Mouse (Mus musculus) myocyte (in vitro differentiated cells): ENCODE measurements at regions not wholly inside any gene's neighbourhood (a gene's known extent, or its start where the extent isn't known, plus 50 kb on each side); places are given as distances from the start of the nearest gene placed in this dataset.

ENCODE experiments used
- H3K27me3 ChIP-seq: one replicate; pipeline ENCODE4 v1.6.1; 2011; ENCODE audit not compliant: control insufficient read depth, insufficient read depth, insufficient read length
- H3K36me3 ChIP-seq: one replicate; pipeline ENCODE4 v1.6.1; 2011; ENCODE audit not compliant: control insufficient read depth, insufficient read depth
- H3K4me2 ChIP-seq: one replicate; pipeline ENCODE4 v1.6.1; 2011; ENCODE audit warnings: low read depth, control low read depth
- H3K4me3 ChIP-seq: one replicate; pipeline ENCODE4 v1.5.1; 2011; ENCODE audit warnings: mild to moderate bottlenecking, control low read depth, moderate library complexity
- H3K79me2 ChIP-seq: one replicate; pipeline ENCODE4 v1.6.1; 2011; ENCODE audit not compliant: control insufficient read depth, insufficient read depth
- H3ac ChIP-seq: one replicate; pipeline ENCODE4 v1.6.1; 2011; ENCODE audit not compliant: control insufficient read depth, insufficient read length
- CEBPB ChIP-seq: IDR thresholded peaks from 2 replicates; pipeline ENCODE4 v1.6.1; 2011; ENCODE audit warnings: mild to moderate bottlenecking, moderate library complexity; ENCODE audit not compliant: poor library complexity, insufficient read depth, severe bottlenecking
- E2F4 ChIP-seq: IDR thresholded peaks from one replicate; pipeline ENCODE4 v1.6.1; 2011; ENCODE audit warnings: mild to moderate bottlenecking, control low read depth, moderate library complexity; ENCODE audit not compliant: insufficient read depth
- MAX ChIP-seq: IDR thresholded peaks from one replicate; pipeline ENCODE4 v1.6.1; 2011; ENCODE audit warnings: low read depth, mild to moderate bottlenecking, control low read depth
- MYOD1 ChIP-seq, 3 experiments: IDR thresholded peaks; one replicate each; pipeline ENCODE4 v1.6.1; 2011; ENCODE audit warnings: control low read depth in 2 of 3, low read depth in 2 of 3, mild to moderate bottlenecking in 2 of 3, moderate library complexity in 1 of 3; ENCODE audit not compliant: insufficient read length in 2 of 3, control insufficient read depth in 1 of 3
- MYOG ChIP-seq, 3 experiments: IDR thresholded peaks; one replicate each; pipeline ENCODE4 v1.6.1; 2011; ENCODE audit warnings: control low read depth in 2 of 3, low read depth in 2 of 3, mild to moderate bottlenecking in 2 of 3; ENCODE audit not compliant: insufficient read length in 2 of 3, control insufficient read depth in 1 of 3, insufficient read depth in 1 of 3
- POLR2A ChIP-seq: IDR thresholded peaks from one replicate; pipeline ENCODE4 v1.6.1; 2011; ENCODE audit warnings: low read depth, mild to moderate bottlenecking, control low read depth, moderate library complexity; ENCODE audit not compliant: insufficient read length
- POLR2AphosphoS2 ChIP-seq: IDR thresholded peaks from one replicate; pipeline ENCODE4 v1.6.1; 2011; ENCODE audit warnings: low read depth, control low read depth; ENCODE audit not compliant: insufficient read length
- REST ChIP-seq: IDR thresholded peaks from one replicate; pipeline ENCODE4 v1.6.1; 2011; ENCODE audit warnings: mild to moderate bottlenecking, control low read depth, moderate library complexity; ENCODE audit not compliant: insufficient read depth, insufficient read length
- SRF ChIP-seq: IDR thresholded peaks from one replicate; pipeline ENCODE4 v1.6.1; 2011; ENCODE audit warnings: low read depth; ENCODE audit not compliant: control insufficient read depth, insufficient read length
- TCF12 ChIP-seq: IDR thresholded peaks from one replicate; pipeline ENCODE4 v1.6.1; 2011; ENCODE audit warnings: mild to moderate bottlenecking, control low read depth; ENCODE audit not compliant: poor library complexity, insufficient read depth, severe bottlenecking
- TCF3 ChIP-seq: IDR thresholded peaks from one replicate; pipeline ENCODE4 v1.6.1; 2011; ENCODE audit warnings: low read depth, control low read depth; ENCODE audit not compliant: insufficient read length
- USF1 ChIP-seq: IDR thresholded peaks from one replicate; pipeline ENCODE4 v1.6.1; 2011; ENCODE audit warnings: low read depth, mild to moderate bottlenecking, control low read depth, moderate library complexity

DNA sequence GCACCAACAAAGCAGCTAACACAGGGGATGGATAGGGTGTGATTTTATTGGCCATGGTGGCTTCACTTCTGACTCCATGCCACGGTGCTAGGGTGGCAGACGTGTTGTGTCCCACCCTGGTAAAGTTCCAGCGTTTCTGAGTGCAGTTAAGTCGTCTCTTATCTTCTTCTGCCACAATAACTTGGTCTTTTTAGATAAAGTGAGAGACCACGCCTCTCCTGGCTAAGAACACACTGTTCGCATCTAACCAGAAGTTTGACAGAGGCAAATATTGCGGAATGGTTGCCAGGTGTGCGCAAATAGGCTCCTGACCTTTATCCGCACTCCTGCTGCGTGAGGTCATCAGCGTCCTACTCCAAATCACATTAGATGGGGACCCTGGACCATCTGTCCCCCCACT, 66.2 kb upstream of the Jarid2 start:
- Histone ChIP-seq H3K27me3 (no peaks in the 10 kb centered on the region), H3ac (no peak overlapping the region), H3K79me2 (no peaks in the 10 kb centered on the region), H3K36me3 (no peaks in the 10 kb centered on the region), H3K4me2 (no peak overlapping the region), H3K4me3 (no peak overlapping the region)
- TF ChIP-seq POLR2AphosphoS2 (no peak), USF1 (no peak), CEBPB (no peak), MYOD1 (IDR thresholded peaks at IDR 0.05; ENCODE audit: control insufficient read depth in 1 of 3, insufficient read length in 2 of 3, low read depth in 2 of 3) (no peak), E2F4 (no peak), SRF (no peak), REST (no peak), MYOG (IDR thresholded peaks at IDR 0.05; ENCODE audit: control insufficient read depth in 1 of 3, insufficient read depth in 1 of 3, insufficient read length in 2 of 3, low read depth in 2 of 3) (no peak)

DNA sequence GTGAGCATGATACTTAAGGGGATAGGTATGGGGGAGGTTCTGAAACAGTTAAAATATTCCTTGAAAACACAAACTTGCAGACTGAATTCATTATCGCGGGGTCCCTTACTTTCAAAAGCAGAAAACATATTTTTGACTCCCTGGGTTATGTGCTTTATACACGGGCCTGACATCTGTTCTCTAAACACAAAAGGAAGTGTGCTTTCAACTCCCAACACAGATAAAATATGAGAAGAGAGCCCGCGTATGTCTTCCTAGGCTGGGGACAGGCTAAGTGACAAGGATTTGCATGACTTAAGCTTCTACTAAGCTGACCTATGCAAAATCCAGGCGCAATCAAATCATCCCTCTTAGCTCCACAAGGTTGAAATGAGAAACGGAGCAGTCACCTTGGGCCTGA, 65.5 kb upstream of the Jarid2 start:
- Histone ChIP-seq H3K4me2 (no peak overlapping the region), H3K36me3 (no peaks in the 10 kb centered on the region), H3K27me3 (no peaks in the 10 kb centered on the region), H3ac (no peak overlapping the region), H3K79me2 (no peaks in the 10 kb centered on the region), H3K4me3 (no peak overlapping the region)
- TF ChIP-seq REST (no peak), SRF (no peak), MYOD1 (IDR thresholded peaks at IDR 0.05; ENCODE audit: control insufficient read depth in 1 of 3, insufficient read length in 2 of 3, low read depth in 2 of 3) (no peak), TCF12 (no peak), E2F4 (no peak), POLR2AphosphoS2 (no peak), MAX (no peak), POLR2A (no peak)

DNA sequence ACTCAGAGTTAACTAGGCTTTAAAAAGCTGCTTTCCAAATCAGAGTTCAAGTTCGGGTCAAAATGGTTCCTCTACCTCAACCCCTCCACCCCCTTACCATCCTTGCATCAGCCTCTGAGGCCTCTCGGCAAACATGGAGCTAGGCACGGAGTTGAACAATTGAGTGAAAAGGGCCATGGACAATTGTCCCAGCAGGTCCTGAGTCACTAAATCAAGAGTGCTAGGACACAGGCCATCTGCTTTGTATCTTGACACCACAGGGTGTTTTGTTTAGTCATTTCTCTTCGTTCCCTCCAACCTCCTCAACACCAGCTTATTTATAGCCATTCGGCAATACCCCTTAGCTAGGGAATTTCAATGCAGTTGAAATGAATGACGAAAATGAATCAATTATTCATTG, 59.5 kb upstream of the Jarid2 start:
- no peaks in the 10 kb centered on the region for H3K79me2 ChIP-seq
- no peaks in the 10 kb centered on the region for H3K36me3 ChIP-seq
- H3K4me3 ChIP-seq = no peak overlapping the region
- TF ChIP-seq USF1 = no peak
- no peak for TF ChIP-seq E2F4
- TF ChIP-seq SRF = no peak
- TF ChIP-seq TCF12 = no peak
- TF ChIP-seq MYOG (IDR thresholded peaks at IDR 0.05; ENCODE audit: control insufficient read depth in 1 of 3, insufficient read depth in 1 of 3, insufficient read length in 2 of 3, low read depth in 2 of 3) = no peak
- no peak for TF ChIP-seq TCF3
- TF ChIP-seq CEBPB = no peak
- no peak for TF ChIP-seq REST
- no peak for TF ChIP-seq MAX
- TF ChIP-seq POLR2A = no peak
- TF ChIP-seq MYOD1 (IDR thresholded peaks at IDR 0.05; ENCODE audit: control insufficient read depth in 1 of 3, insufficient read length in 2 of 3, low read depth in 2 of 3) = no peak
- no peak for TF ChIP-seq POLR2AphosphoS2
- no peak overlapping the region for H3K4me2 ChIP-seq
- H3K27me3 ChIP-seq = no peaks in the 10 kb centered on the region
- no peak overlapping the region for H3ac ChIP-seq

GRCm38 (mm10) chr13:44673337-44673966, 55.8 kb upstream of the Jarid2 start:
- no peaks in the 10 kb centered on the region for H3K27me3 ChIP-seq
- peak overlapping the region; percentile 91 for H3K4me2 ChIP-seq
- no peak overlapping the region for H3K4me3 ChIP-seq
- H3K79me2 ChIP-seq = no peaks in the 10 kb centered on the region
- H3ac ChIP-seq = no peak overlapping the region
- no peaks in the 10 kb centered on the region for H3K36me3 ChIP-seq
- peak in 2 of 3 experiments; percentile 67 to 70 for TF ChIP-seq MYOG (IDR thresholded peaks at IDR 0.05; ENCODE audit: control insufficient read depth in 1 of 3, insufficient read depth in 1 of 3, insufficient read length in 2 of 3, low read depth in 2 of 3)
- TF ChIP-seq MYOD1 (IDR thresholded peaks at IDR 0.05; ENCODE audit: control insufficient read depth in 1 of 3, insufficient read length in 2 of 3, low read depth in 2 of 3) = peak in 2 of 3 experiments; percentile 78 to 80
- TF ChIP-seq USF1 = no peak

DNA sequence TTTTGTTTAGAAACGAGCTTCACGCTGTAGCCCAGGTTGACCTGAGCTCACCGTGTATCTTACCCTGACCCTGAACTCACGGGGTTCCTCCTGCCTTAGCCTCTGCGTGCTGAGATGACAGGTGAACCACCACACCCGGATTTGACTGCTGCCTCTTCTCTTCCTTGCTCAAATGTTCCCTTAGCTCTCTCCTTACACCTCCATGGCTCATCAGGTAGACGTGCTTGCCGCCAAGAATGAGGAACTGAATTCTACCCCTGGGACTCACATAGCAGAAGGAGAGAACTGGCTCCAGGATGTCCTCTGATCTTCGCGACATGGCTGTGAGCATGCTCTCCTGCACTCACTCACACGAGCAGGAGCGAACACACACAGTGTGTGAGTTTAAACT, 55.3 kb upstream of the Jarid2 start:
- H3K79me2 ChIP-seq = no peaks in the 10 kb centered on the region
- no peaks in the 10 kb centered on the region for H3K36me3 ChIP-seq
- no peak overlapping the region for H3K4me3 ChIP-seq
- H3ac ChIP-seq = no peak overlapping the region
- peak overlapping the region; percentile 91 for H3K4me2 ChIP-seq
- no peaks in the 10 kb centered on the region for H3K27me3 ChIP-seq
- no peak for TF ChIP-seq TCF3
- no peak for TF ChIP-seq E2F4
- TF ChIP-seq MYOD1 (IDR thresholded peaks at IDR 0.05; ENCODE audit: control insufficient read depth in 1 of 3, insufficient read length in 2 of 3, low read depth in 2 of 3) = no peak
- no peak for TF ChIP-seq POLR2AphosphoS2
- no peak for TF ChIP-seq MYOG (IDR thresholded peaks at IDR 0.05; ENCODE audit: control insufficient read depth in 1 of 3, insufficient read depth in 1 of 3, insufficient read length in 2 of 3, low read depth in 2 of 3)
- no peak for TF ChIP-seq CEBPB
- no peak for TF ChIP-seq MAX
- no peak for TF ChIP-seq USF1
- TF ChIP-seq SRF = no peak
- no peak for TF ChIP-seq POLR2A
- no peak for TF ChIP-seq REST
- TF ChIP-seq TCF12 = no peak
